Mouse (Mus musculus) left cerebral cortex, adult 2 months (tissue): ENCODE results near the gene Actl7a. TPM values are rescaled to one million over a fixed set of nuclear protein-coding genes. Genes with fewer than 3 reads are reported as not detected.

Source experiments
- DNase-seq, 2 experiments: peaks; one replicate each; pipeline ENCODE4 v3.0.0; 2021 to 2022; ENCODE audit warnings: low spot score in 2 of 2, mixed read lengths in 1 of 2; ENCODE audit errors: extremely low spot score in 1 of 2
- H3K27ac ChIP-seq: fragments of 200-600 bp; 2 replicates; pipeline ENCODE4 v1.8.1; 2022
- H3K4me3 ChIP-seq: fragments of 200-600 bp; 2 replicates; pipeline ENCODE4 v1.8.1; 2022
- CTCF ChIP-seq: fragments of 200-600 bp; IDR thresholded peaks from 2 replicates; pipeline ENCODE4 v1.8.1; 2022; ENCODE audit warnings: antibody characterized with exemption, mild to moderate bottlenecking, moderate library complexity
- intact Hi-C: fragments of 180-260 bp; cut with DNase I; formaldehyde crosslinking; loops from one replicate; pipeline ENCODE4 v1.15.1; 2025
- total RNA-seq, 2 experiments: library from RNA; stranded (reverse); gene quantifications; 2 replicates each; pipeline ENCODE4 v1.2.3; 2021

Gene Actl7a
- total RNA-seq, 2 experiments from 2014 or later = not detected

DNA sequence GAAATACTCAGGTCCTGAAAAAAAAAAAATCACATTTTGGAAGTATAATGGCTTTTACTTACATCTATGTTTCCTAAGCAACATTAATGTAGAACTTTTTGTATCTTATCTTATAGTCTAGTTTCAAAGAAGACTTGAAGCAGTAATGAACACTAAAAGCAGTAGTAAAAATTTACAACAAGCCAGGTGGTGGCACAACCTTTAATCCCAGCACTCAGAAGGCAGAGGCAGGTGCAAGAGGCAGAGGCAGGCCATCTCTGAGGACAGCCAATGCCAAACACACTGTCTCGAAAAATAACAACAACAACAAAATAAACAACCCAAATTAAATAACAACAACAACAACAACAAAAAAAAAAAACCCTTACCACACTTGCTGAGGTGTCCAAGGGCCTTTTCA is 27.9 kb downstream of the Actl7a start:
- DNase-seq = no peak
- Histone ChIP-seq H3K27ac (no peak overlapping the region), H3K4me3 (no peak overlapping the region)
- TF ChIP-seq CTCF = no peak
- intact Hi-C loops = no loop called here

DNA sequence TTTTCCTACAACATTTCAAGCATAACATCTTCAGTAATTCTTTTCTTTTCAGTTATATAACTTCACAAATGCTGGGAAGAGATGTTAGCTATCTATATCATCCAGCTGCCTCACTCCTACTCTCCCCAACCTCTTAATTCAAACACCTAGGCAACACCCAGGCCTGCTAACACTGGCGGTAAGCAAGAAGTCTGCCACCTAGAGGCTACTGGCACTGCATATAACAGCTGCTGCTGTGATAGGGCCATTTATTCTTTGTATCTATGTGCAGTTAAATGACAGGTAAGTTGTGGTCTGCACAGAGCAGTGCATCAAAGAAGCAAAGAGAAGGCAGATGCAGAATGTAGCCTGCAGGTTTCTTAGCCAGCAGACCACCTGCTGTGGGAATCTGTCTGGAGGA is 48.2 kb downstream of the Actl7a start:
- Histone ChIP-seq H3K4me3 (no peak overlapping the region), H3K27ac (no peak overlapping the region)
- DNase-seq = no peak
- TF ChIP-seq CTCF = peak; percentile 62
- intact Hi-C loops = loop anchor here (5.0 kb wide), 1 partner anchor 34 kb away; no protein-coding TSS in a partner anchor

Other genes with a start within 250 kb of the Actl7a start
- gene Gm26657, start 3.3 kb upstream of the Actl7a start, total RNA-seq = not detected
- gene Actl7b, start 2.0 kb upstream of the Actl7a start, total RNA-seq = not detected
- 10 to 100 TPM; 54.3 to 63.2 TPM for gene Elp1, start 58.9 kb downstream of the Actl7a start, total RNA-seq
- 10 to 100 TPM; 17.5 to 18.1 TPM for gene Fam206a, start 58.9 kb downstream of the Actl7a start, total RNA-seq
- gene Ctnnal1, start 121.8 kb downstream of the Actl7a start, total RNA-seq = 10 to 100 TPM; 19.9 to 20.2 TPM
- gene Tmem245, start 204.0 kb downstream of the Actl7a start, total RNA-seq = 10 to 100 TPM; 41.7 to 42.2 TPM
- gene Frrs1l, start 247.0 kb downstream of the Actl7a start, total RNA-seq = 100 to 1,000 TPM; 204 to 212 TPM